Mouse (Mus musculus): ENCODE measurements at regions not wholly inside any gene's neighbourhood (a gene's known extent, or its start where the extent isn't known, plus 50 kb on each side); places are given as distances from the start of the nearest gene placed in this dataset.

- no peak for DNase-seq (ENCODE audit: low spot score)
These were observed 54.0 kb upstream of the Cerkl start for GRCm38 (mm10) chr2:79510485-79511094.

- no peak for DNase-seq (ENCODE audit: low spot score)
These were observed 54.5 kb upstream of the Cerkl start for GRCm38 (mm10) chr2:79511108-79511507.

GRCm38 (mm10) chr2:79511676-79512323 lies 55.2 kb upstream of the Cerkl start:
- DNase-seq (ENCODE audit: low spot score): peak; percentile 88

- DNase-seq (ENCODE audit: low spot score): no peak
These were observed 55.8 kb upstream of the Cerkl start for GRCm38 (mm10) chr2:79512374-79512773.

- DNase-seq (ENCODE audit: low spot score): no peak
These were observed 57.1 kb upstream of the Cerkl start for GRCm38 (mm10) chr2:79513726-79514125.

GRCm38 (mm10) chr2:79518046-79518750 lies 61.6 kb upstream of the Cerkl start:
- no peak for DNase-seq (ENCODE audit: low spot score)

GRCm38 (mm10) chr2:79519799-79520449 lies 63.3 kb upstream of the Cerkl start:
- DNase-seq (ENCODE audit: low spot score): no peak

GRCm38 (mm10) chr2:79523441-79523840 lies 66.9 kb upstream of the Cerkl start:
- DNase-seq (ENCODE audit: low spot score): no peak

GRCm38 (mm10) chr2:79527529-79527928 lies 70.9 kb upstream of the Cerkl start:
- DNase-seq (ENCODE audit: low spot score): no peak

GRCm38 (mm10) chr2:79528347-79528990 lies 71.9 kb upstream of the Cerkl start:
- no peak for DNase-seq (ENCODE audit: low spot score)

GRCm38 (mm10) chr2:79529185-79529584 lies 72.6 kb upstream of the Cerkl start:
- no peak for DNase-seq (ENCODE audit: low spot score)

- no peak for DNase-seq (ENCODE audit: low spot score)
These were observed 76.1 kb upstream of the Cerkl start for GRCm38 (mm10) chr2:79532610-79533160.

- DNase-seq (ENCODE audit: low spot score): no peak
These were observed 80.7 kb upstream of the Cerkl start for GRCm38 (mm10) chr2:79537126-79537875.

GRCm38 (mm10) chr2:79540384-79540783 lies 83.8 kb upstream of the Cerkl start:
- DNase-seq (ENCODE audit: low spot score): no peak

- no peak for DNase-seq (ENCODE audit: low spot score)
These were observed 85.8 kb upstream of the Cerkl start for GRCm38 (mm10) chr2:79542191-79542980.

- DNase-seq (ENCODE audit: low spot score): no peak
These were observed 86.9 kb upstream of the Cerkl start for GRCm38 (mm10) chr2:79543456-79543855.

GRCm38 (mm10) chr2:79543948-79544792 lies 87.6 kb upstream of the Cerkl start:
- no peak for DNase-seq (ENCODE audit: low spot score)

- no peak for DNase-seq (ENCODE audit: low spot score)
These were observed 88.2 kb upstream of the Cerkl start for GRCm38 (mm10) chr2:79544793-79545260.

- no peak for DNase-seq (ENCODE audit: low spot score)
These were observed 88.9 kb upstream of the Itprid2 start for GRCm38 (mm10) chr2:79546206-79546605.

Data from testis, postnatal 10 days (tissue).